Mouse (Mus musculus) NIH3T3 (cell line): ENCODE measurements around the gene AF067061.
A peak's percentile ranks its signal among the peaks of the same experiment; 100 is the strongest.
"Not testable (repeated sequence)": the region's sequence is repeated elsewhere in the genome, so short reads cannot be mapped to it uniquely, and the experiment has no call there.

Experiments used
- DNase-seq: peaks from one replicate; pipeline ENCODE4 v3.0.0-alpha.2; 2012; ENCODE audit warnings: low read depth

The AF067061 gene

GRCm38 (mm10) chr13:120262870-120263269 lies at the start of gene AF067061:
TSS of gene AF067061 (plus strand) at chr13:120263114.
- DNase-seq: not testable (repeated sequence)

GRCm38 (mm10) chr13:120215847-120216246 lies 47.1 kb upstream of the AF067061 start, which contains the start of gene Gm21762:
TSS of gene Gm21762 (minus strand) at chr13:120215947.
- DNase-seq: not testable (repeated sequence)

GRCm38 (mm10) chr13:120220922-120221321 lies 42.0 kb upstream of the AF067061 start:
- not testable (repeated sequence) for DNase-seq

GRCm38 (mm10) chr13:120223012-120223659 lies 39.8 kb upstream of the AF067061 start:
- DNase-seq: not testable (repeated sequence)

DNA sequence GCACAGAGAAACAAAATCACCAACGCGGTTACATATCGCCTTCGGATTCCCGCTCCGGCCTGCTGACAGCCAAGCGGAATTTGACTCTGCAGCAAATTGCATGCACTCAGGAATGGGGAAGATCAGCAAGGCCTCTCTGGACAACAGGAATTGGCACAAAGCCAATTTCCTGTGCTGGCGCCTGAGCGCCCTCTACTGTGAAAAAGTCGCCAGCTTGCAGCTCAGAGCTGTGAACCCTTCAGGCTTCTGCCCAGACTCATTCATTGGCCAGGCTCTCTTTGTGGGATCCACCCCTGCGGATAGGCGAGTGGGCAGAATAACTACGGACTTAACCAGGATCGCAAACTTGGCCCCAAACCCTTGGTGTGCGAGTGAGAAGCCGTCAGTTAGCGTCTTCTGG lies 31.1 kb upstream of the AF067061 start:
- not testable (repeated sequence) for DNase-seq

DNA sequence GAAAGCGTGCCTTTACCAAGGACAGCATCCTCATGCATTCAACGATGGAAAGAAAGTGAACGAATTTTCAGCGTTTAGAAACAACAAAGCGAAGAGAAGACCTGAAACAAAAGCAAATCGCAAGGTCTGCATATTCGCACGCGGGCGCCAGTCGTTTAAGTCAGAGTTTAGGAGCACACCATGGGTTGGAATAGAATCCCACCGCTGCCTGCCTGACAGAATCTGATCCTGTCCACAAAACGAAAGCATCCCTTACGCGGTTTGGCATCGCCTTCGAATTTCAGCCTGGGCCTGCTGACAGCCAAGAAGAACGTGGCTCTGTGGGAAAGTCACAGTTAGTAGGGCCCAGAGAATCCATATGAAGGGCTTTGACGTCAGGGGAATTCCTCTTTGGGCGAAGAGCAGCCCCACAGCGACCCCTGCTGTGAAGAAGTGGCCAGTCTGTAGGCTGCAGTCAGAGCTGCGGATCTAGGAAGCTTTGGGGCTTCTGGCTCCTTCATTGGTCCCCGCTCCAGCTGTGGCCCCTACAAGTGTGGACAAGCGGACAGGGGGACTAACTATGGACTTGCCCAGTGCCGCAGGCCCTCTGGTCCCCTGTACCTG lies 30.4 kb upstream of the AF067061 start:
- not testable (repeated sequence) for DNase-seq

- DNase-seq: not testable (repeated sequence)
Measured at GRCm38 (mm10) chr13:120238811-120239210, 24.1 kb upstream of the AF067061 start, which contains the start of gene Gm21731. TSS of gene Gm21731 (plus strand) at chr13:120239111.

DNA sequence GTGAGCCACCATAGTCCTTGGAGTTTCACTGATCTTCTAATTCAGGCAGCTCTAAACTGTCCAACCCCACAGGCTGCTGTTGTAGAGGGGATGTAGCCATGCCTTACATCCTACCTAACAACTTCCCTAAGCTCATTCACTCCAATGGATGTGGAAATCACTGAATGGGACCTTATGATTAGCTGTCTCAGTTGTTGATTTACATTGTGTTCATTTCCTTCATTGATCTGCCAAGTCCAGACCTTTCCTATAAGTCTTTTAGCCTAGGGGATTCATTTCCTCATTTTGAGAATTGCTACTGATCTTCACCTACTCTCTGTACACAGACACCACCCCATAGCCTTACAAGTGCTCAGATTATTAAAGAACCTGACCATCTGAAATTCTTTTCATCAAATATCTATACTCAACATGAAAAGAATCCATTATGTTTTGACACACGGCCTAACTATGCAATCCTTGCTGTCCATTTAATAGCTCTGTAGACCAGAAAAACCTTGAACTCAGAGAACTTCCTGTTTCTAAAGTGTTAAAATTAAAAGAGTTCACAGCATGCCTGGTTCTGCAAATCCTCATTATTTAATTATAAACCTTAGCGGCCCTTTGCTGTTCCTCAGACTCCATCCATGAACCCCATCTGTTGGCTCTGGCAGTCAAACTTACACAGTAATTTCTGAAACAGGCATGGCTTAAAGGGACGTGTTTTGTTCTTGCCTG lies 11.5 kb upstream of the AF067061 start:
- not testable (repeated sequence) for DNase-seq

- not testable (repeated sequence) for DNase-seq
Measured at GRCm38 (mm10) chr13:120258817-120259658, 3.9 kb upstream of the AF067061 start.

GRCm38 (mm10) chr13:120259718-120260117 lies 3.2 kb upstream of the AF067061 start:
- not testable (repeated sequence) for DNase-seq

GRCm38 (mm10) chr13:120277837-120278236 lies 14.9 kb downstream of the AF067061 start:
- DNase-seq: not testable (repeated sequence)

- no peak for DNase-seq
Measured at GRCm38 (mm10) chr13:120278784-120279183, 15.9 kb downstream of the AF067061 start.

DNA sequence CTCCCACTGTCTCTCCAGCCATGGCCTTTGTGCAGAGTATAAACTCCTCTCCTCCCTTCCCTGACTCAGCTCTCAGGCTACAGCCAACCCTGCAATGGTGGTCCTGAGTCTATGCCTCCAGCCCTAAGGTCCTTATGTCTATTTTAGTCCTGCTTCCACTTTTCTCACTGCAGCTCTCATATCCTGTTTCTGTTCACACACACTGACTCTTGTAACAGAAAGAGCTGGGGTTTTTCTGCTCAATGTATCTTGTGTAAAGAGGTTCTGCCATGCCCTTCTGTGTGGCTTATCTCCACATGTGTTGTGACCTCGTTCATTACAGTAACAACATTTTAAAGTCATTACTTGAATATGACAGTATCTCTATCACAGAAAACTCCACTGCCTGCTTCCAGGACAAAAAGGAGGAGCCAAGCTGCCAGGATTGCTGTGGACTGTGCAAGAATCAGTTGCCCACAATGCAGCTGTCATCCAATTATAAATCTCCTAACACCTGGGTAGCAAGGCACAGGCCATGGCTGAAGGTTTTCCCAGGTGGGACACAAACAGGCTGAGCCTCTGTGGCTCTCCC lies 36.5 kb downstream of the AF067061 start:
- no peak for DNase-seq

DNA sequence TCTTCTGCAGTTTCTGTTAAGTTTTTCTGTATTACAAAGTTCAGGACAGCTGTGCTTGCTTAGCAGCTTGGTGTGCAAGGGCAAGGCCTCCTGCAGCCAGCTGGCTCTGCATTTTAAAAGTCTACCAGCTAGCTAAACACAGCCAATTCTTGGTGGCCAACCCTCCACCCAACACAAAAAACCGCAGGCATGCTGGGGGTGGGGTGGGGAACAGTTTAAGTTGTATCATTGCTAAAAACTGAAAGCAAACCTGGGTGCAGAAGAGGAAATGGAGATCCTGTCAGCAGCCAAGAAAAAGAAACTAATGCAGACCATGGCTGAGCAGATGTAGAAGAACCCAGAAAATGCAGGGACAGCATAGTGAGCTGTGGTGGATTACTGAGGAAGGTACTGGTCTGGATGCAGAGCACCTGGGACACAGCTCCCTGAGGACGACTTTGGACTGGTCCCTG lies 37.1 kb downstream of the AF067061 start, which contains the start of gene BC147527:
TSS of gene BC147527 (plus strand) at position 402 of the 452 bp plus-strand sequence.
- DNase-seq: peak; percentile 4

DNA sequence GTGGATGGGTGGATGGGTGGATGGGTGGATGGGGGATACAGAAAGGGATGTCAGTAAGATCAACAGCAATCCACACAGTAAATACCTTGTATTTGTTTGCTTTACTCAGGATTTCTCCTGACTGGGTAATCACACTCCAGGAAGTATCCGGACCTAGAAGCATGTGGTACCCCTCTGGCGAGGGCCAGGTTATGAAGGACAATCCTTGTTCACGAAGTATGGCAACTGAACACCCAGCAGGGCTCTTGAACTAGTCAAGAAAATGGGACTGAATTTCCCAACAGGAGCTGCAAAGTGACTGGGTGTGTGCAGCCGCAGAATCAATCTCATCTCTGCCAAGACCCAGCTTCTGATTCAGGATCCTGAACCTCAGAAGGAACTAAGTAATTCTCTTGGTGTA lies 37.9 kb downstream of the AF067061 start:
- no peak for DNase-seq

DNA sequence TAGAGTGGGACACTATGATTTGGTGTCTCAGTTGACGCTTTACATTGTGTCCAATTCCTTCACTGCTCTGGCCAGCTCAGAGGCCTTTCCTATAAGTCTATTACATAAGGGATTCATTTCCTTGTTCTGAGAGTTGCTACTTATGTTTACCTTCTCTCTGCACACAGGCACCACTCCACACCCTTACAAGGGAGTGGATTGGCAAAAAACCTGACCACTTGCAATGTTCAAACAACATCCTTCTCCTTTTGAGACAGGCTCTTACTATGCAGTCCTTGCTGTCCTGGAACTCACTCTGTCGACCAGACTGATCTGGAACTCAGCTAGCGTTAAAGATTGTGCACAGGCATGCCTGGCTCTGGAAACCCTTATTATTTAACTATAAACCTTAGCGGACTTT lies 47.8 kb downstream of the AF067061 start:
- no peak for DNase-seq

- DNase-seq: peak; percentile 25
Measured at GRCm38 (mm10) chr13:120313584-120313983, 50.7 kb downstream of the AF067061 start.
